Comparison of ENCODE assay signal across 16 mouse cellular contexts in the genomic region with DNA sequence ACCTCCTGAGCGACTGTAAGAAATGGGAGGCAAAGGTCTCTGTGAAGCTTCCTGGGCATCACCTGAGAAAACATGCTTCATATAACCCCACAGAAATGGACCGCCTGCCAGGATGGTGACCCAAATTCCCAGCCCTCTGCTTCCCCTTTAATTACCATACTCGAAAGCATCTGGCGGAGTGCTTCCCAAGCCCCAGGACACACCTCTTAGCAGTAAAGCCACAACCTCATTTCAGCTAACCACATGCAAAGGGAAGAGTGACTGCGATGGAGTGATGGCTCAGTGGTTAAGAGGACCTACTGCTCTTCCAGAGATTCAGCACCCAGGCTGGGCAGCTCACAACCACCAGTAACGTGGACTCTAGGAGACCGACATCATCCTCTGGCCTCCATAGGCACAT.
DNase-seq lines count a peak whose midpoint lies in the region; ATAC-seq lines count a peak whose summit lies in the region.
"Had no signal": no experiment of that assay in that cellular context is flagged by ENCODE, and none has a peak within 500 bp of the region (broad histone marks: within the 10 kb centered on the region; RNA-seq: fewer than 3 reads in every experiment).

No protein-coding gene starts in this region.

- peak; percentile 83 for DNase-seq in heart, adult 11 months
- no peak for DNase-seq in heart, postnatal 36 days
- DNase-seq in thymus, postnatal 0 days (ENCODE audit: low spot score), result peak; percentile 48
- DNase-seq in thymus, postnatal 4 days, result no peak
- no peak for DNase-seq in gastrocnemius, postnatal 36 days
- no peak for DNase-seq in left cerebral cortex, postnatal 4 days
- DNase-seq: adrenal gland, postnatal 10 days; cerebellum, adult 11 months; cerebellum, adult 8-10 months; cerebellum, postnatal 14 days; forebrain, postnatal 0 days; gastrocnemius, postnatal 14 days; heart, adult 18-20 months; heart, postnatal 10 days had no signal

- ATAC-seq in megakaryocyte, adult 5-6 weeks (ENCODE audit: poor library complexity, severe bottlenecking), result peak; percentile 21; the same call in 1 of the 2 replicates
- ATAC-seq: forebrain, embryonic 13.5 days; forebrain, postnatal 0 days had no signal

- intact Hi-C loops in heart, postnatal 36 days (cut with DNase I), result no loop called here
- intact Hi-C loops in gastrocnemius, postnatal 36 days (cut with DNase I), result no loop called here
- intact Hi-C loops in left cerebral cortex, postnatal 4 days (cut with DNase I), result no loop called here

Comparison
In these comparisons a context has a peak if more than half of its experiments do, and no peak if none do; other contexts are left out.
1. DNase-seq: peak in heart, adult 11 months (single experiment) and thymus, postnatal 0 days (single experiment); none in heart, postnatal 36 days (0 of 2), thymus, postnatal 4 days (single experiment), gastrocnemius, postnatal 36 days (0 of 2) and left cerebral cortex, postnatal 4 days (single experiment).